Mouse (Mus musculus) gonadal fat pad, adult 2 months (tissue): Measurements from ENCODE around the gene Zfp422. TPM values are rescaled to one million over a fixed set of nuclear protein-coding genes. Genes with fewer than 3 reads are reported as not detected.

Source experiments
- DNase-seq: peaks from one replicate; pipeline ENCODE4 v3.0.0-alpha.2; 2012; ENCODE audit warnings: low read depth
- polyA plus RNA-seq: library from polyadenylated mRNA; depleted of rRNA; stranded (reverse); fragments of >200 nt; gene quantifications from 2 replicates; pipeline ENCODE4 v1.2.3, GENCODE M21; 2012; rRNA removed

The Zfp422 gene
- polyA plus RNA-seq: 10.0 and 11.2 TPM in 2 replicates

- DNase-seq: no peak
These were observed at the start of gene Zfp422 for GRCm38 (mm10) chr6:116628539-116629171. Gene Zfp422, minus strand, starts transcription at chr6:116628999.

GRCm38 (mm10) chr6:116677321-116677720, 48.5 kb upstream of the Zfp422 start:
- DNase-seq: no peak

GRCm38 (mm10) chr6:116676355-116676913, 47.6 kb upstream of the Zfp422 start:
- no peak for DNase-seq

GRCm38 (mm10) chr6:116674283-116674886, 45.6 kb upstream of the Zfp422 start:
- no peak for DNase-seq

- DNase-seq: no peak
These were observed 44.9 kb upstream of the Zfp422 start, which contains the start of gene Rassf4 for GRCm38 (mm10) chr6:116673471-116674282. Gene Rassf4, minus strand, starts transcription at chr6:116673952.

- DNase-seq: no peak
These were observed 43.5 kb upstream of the Zfp422 start for GRCm38 (mm10) chr6:116672349-116672748.

- DNase-seq: no peak
These were observed 43.0 kb upstream of the Zfp422 start for GRCm38 (mm10) chr6:116671768-116672167.

GRCm38 (mm10) chr6:116671031-116671430, 42.2 kb upstream of the Zfp422 start:
- DNase-seq: no peak

GRCm38 (mm10) chr6:116670144-116670543, 41.3 kb upstream of the Zfp422 start:
- no peak for DNase-seq

GRCm38 (mm10) chr6:116668682-116669470, 40.1 kb upstream of the Zfp422 start:
- no peak for DNase-seq

- no peak for DNase-seq
These were observed 38.6 kb upstream of the Zfp422 start for GRCm38 (mm10) chr6:116667382-116667781.

GRCm38 (mm10) chr6:116666892-116667291, 38.1 kb upstream of the Zfp422 start:
- DNase-seq: no peak

- DNase-seq: no peak
These were observed 37.4 kb upstream of the Zfp422 start for GRCm38 (mm10) chr6:116666085-116666750.

- no peak for DNase-seq
These were observed 36.0 kb upstream of the Zfp422 start for GRCm38 (mm10) chr6:116664830-116665229.

- DNase-seq: no peak
These were observed 35.2 kb upstream of the Zfp422 start for GRCm38 (mm10) chr6:116664031-116664430.

- no peak for DNase-seq
These were observed 34.6 kb upstream of the Zfp422 start for GRCm38 (mm10) chr6:116663364-116663763.

- DNase-seq: no peak
These were observed 25.1 kb upstream of the Zfp422 start for GRCm38 (mm10) chr6:116653684-116654454.

GRCm38 (mm10) chr6:116653191-116653590, 24.4 kb upstream of the Zfp422 start:
- no peak for DNase-seq

- DNase-seq: no peak
These were observed 22.8 kb upstream of the Zfp422 start for GRCm38 (mm10) chr6:116651437-116652118.

- DNase-seq: no peak
These were observed 21.6 kb upstream of the Zfp422 start, which contains the start of gene Depp1 for GRCm38 (mm10) chr6:116650406-116650805. Gene Depp1, plus strand, starts transcription at chr6:116650609.
